Mouse (Mus musculus) left cerebral cortex, postnatal 14 days (tissue): ENCODE results near the gene Nucks1. TPM values are rescaled to one million over a fixed set of nuclear protein-coding genes. Genes with fewer than 3 reads are reported as not detected.
"Not testable (repeated sequence)": the region's sequence is repeated elsewhere in the genome, so short reads cannot be mapped to it uniquely, and the experiment has no call there.

ENCODE experiments used
- DNase-seq, 2 experiments: peaks; one replicate each; pipeline ENCODE4 v3.0.0; 2021 to 2022; ENCODE audit warnings: low spot score in 2 of 2, mixed read lengths in 1 of 2
- intact Hi-C: fragments of 180-260 bp; cut with DNase I; formaldehyde crosslinking; loops from one replicate; pipeline ENCODE4 v1.15.1; 2025
- long read RNA-seq, 2 experiments: library from polyadenylated mRNA; stranded (forward); transcript quantifications; one replicate each; pipeline ENCODE4 v2.0.0; 2021
- total RNA-seq, 2 experiments: library from RNA; stranded (reverse); gene quantifications; 2 replicates each; pipeline ENCODE4 v1.2.3; 2021

Nucks1 gene
- 100 to 1,000 TPM; 159 to 163 TPM for total RNA-seq
- long read RNA-seq, experiment 1, full-length matches to known transcripts = 19 of 29 reads
- long read RNA-seq, experiment 1, partial matches to known transcripts = 0 of 29 reads
- long read RNA-seq, experiment 1, other reads (novel, unspliced or antisense) = 10 of 29 reads
- long read RNA-seq, experiment 2, full-length matches to known transcripts = 20 of 26 reads
- long read RNA-seq, experiment 2, partial matches to known transcripts = 0 of 26 reads
- long read RNA-seq, experiment 2, other reads (novel, unspliced or antisense) = 6 of 26 reads

- DNase-seq = peak; percentile 99 to 100
- intact Hi-C loops = no loop called here
Observed at GRCm38 (mm10) chr1:131910001-131910648, at the start of gene Nucks1. Gene Nucks1 (plus strand): TSS chr1:131910534.

GRCm38 (mm10) chr1:131861811-131862210, 48.5 kb upstream of the Nucks1 start:
- intact Hi-C loops = no loop called here

GRCm38 (mm10) chr1:131865596-131865995, 44.7 kb upstream of the Nucks1 start:
- intact Hi-C loops = no loop called here
- no peak for DNase-seq

More at GRCm38 (mm10) chr1:131861811-131862210, 48.5 kb upstream of the Nucks1 start:
- no peak for DNase-seq

GRCm38 (mm10) chr1:131866304-131866999, 43.9 kb upstream of the Nucks1 start:
- DNase-seq = no peak
- intact Hi-C loops = no loop called here

GRCm38 (mm10) chr1:131867093-131867945, 43.0 kb upstream of the Nucks1 start, which contains the start of gene Rab29:
Gene Rab29 (plus strand): TSS chr1:131867224.
- DNase-seq = peak; percentile 91 to 97
- intact Hi-C loops = no loop called here

GRCm38 (mm10) chr1:131867946-131868290, 42.4 kb upstream of the Nucks1 start:
- no peak for DNase-seq
- intact Hi-C loops = no loop called here

- DNase-seq = no peak
- intact Hi-C loops = no loop called here
Observed at GRCm38 (mm10) chr1:131869561-131869960, 40.8 kb upstream of the Nucks1 start.

GRCm38 (mm10) chr1:131872856-131873255, 37.5 kb upstream of the Nucks1 start:
- DNase-seq = no peak
- intact Hi-C loops = no loop called here

- no peak for DNase-seq
- intact Hi-C loops = no loop called here
Observed at GRCm38 (mm10) chr1:131879816-131880215, 30.5 kb upstream of the Nucks1 start.

- intact Hi-C loops = no loop called here
- DNase-seq = no peak
Observed at GRCm38 (mm10) chr1:131882787-131883186, 27.5 kb upstream of the Nucks1 start.

GRCm38 (mm10) chr1:131886173-131886572, 24.2 kb upstream of the Nucks1 start:
- DNase-seq = no peak
- intact Hi-C loops = no loop called here

GRCm38 (mm10) chr1:131886641-131887040, 23.7 kb upstream of the Nucks1 start:
- intact Hi-C loops = no loop called here
- peak; percentile 21 to 62 for DNase-seq

GRCm38 (mm10) chr1:131890043-131890658, 20.2 kb upstream of the Nucks1 start:
- DNase-seq = no peak
- intact Hi-C loops = no loop called here

- intact Hi-C loops = no loop called here
Observed at GRCm38 (mm10) chr1:131891436-131891835, 18.9 kb upstream of the Nucks1 start.

GRCm38 (mm10) chr1:131902679-131903078, 7.7 kb upstream of the Nucks1 start:
- intact Hi-C loops = no loop called here
- no peak for DNase-seq

More at GRCm38 (mm10) chr1:131891436-131891835, 18.9 kb upstream of the Nucks1 start:
- DNase-seq = no peak

GRCm38 (mm10) chr1:131903251-131903650, 7.1 kb upstream of the Nucks1 start:
- no peak for DNase-seq
- intact Hi-C loops = no loop called here

GRCm38 (mm10) chr1:131905497-131905896, 4.8 kb upstream of the Nucks1 start:
- DNase-seq = no peak
- intact Hi-C loops = no loop called here

GRCm38 (mm10) chr1:131908456-131908855, 1.9 kb upstream of the Nucks1 start:
- intact Hi-C loops = no loop called here
- no peak for DNase-seq

- DNase-seq, intact Hi-C loops: not testable (repeated sequence)
Observed at GRCm38 (mm10) chr1:131909236-131909635, 1.1 kb upstream of the Nucks1 start.
